Mouse (Mus musculus) forebrain, embryonic 14.5 days (tissue): ENCODE data around the gene Selenoi. TPM values are rescaled to one million over a fixed set of nuclear protein-coding genes. Genes with fewer than 3 reads are reported as not detected.
A peak's percentile ranks its signal among the peaks of the same experiment; 100 is the strongest.

ENCODE experiments used
- ATAC-seq: fragments of 200-750 bp; cut with Nextera tagmentation; 2 replicates; pipeline ENCODE4 v1.8.0; 2017; ENCODE audit warnings: mild to moderate bottlenecking, moderate library complexity
- DNase-seq: peaks from one replicate; pipeline ENCODE4 v3.0.0-alpha.2; 2015; ENCODE audit warnings: low spot score
- H3K27ac ChIP-seq: fragments of 300-500 bp; sonication (generic); 2 replicates; pipeline ENCODE4 v1.5.1; 2014; ENCODE audit warnings: low read depth, mild to moderate bottlenecking, control low read depth, low read length, moderate library complexity
- H3K27me3 ChIP-seq: fragments of 300-500 bp; sonication (generic); replicated peaks from 2 replicates; pipeline ENCODE4 v1.6.1; 2014; ENCODE audit warnings: low read length, control low read depth, mixed read lengths; ENCODE audit not compliant: control insufficient read depth, insufficient read depth
- H3K36me3 ChIP-seq: fragments of 300-500 bp; sonication (generic); 2 replicates; pipeline ENCODE4 v1.6.1; 2014; ENCODE audit warnings: low read length, control low read depth; ENCODE audit not compliant: control insufficient read depth, insufficient read depth
- H3K4me1 ChIP-seq: fragments of 300-500 bp; sonication (generic); 2 replicates; pipeline ENCODE4 v1.6.1; 2014; ENCODE audit warnings: antibody characterized with exemption, low read length, control low read depth; ENCODE audit not compliant: control insufficient read depth, insufficient read depth
- H3K4me2 ChIP-seq: fragments of 300-500 bp; sonication (generic); 2 replicates; pipeline ENCODE4 v1.6.1; 2014; ENCODE audit warnings: mild to moderate bottlenecking, control low read depth, low read length
- H3K4me3 ChIP-seq: fragments of 300-500 bp; sonication (generic); 2 replicates; pipeline ENCODE4 v1.5.1; 2014; ENCODE audit warnings: low read depth, low read length, control low read depth
- H3K9ac ChIP-seq: fragments of 300-500 bp; sonication (generic); 2 replicates; pipeline ENCODE4 v1.6.1; 2014; ENCODE audit warnings: mild to moderate bottlenecking, low read length, control low read depth, moderate library complexity
- H3K9me3 ChIP-seq: fragments of 300-500 bp; sonication (generic); replicated peaks from 2 replicates; pipeline ENCODE4 v1.6.1; 2016; ENCODE audit warnings: low read length, control low read depth, mixed read lengths; ENCODE audit not compliant: control insufficient read depth
- WGBS: fragments of 180-500 bp; shearing (Covaris S2); extraction: QIAGEN DNeasy Blood & Tissue Kit; methylation state at CpG from one replicate; pipeline ENCODE4 v1.1.7; 2014; 5-methylcytosine and 5-hydroxymethylcytosine counted together
- polyA plus RNA-seq: library from polyadenylated mRNA; unstranded; fragments of >200 nt; fragmentation: Nextera tagmentation; extraction: Ambion mirVana; gene quantifications from 2 replicates; pipeline ENCODE4 v1.2.1, GENCODE M21; 2014

Selenoi gene
- polyA plus RNA-seq, 1 experiment from 2014 or later: 24.2 TPM

GRCm38 (mm10) chr5:30243741-30244140 lies 11.4 kb downstream of the Selenoi start:
- DNase-seq (peak; percentile 48), ATAC-seq (no peak)
- H3K4me3 ChIP-seq: no peak overlapping the region
- H3K27ac ChIP-seq: no peak overlapping the region
- no peaks in the 10 kb centered on the region for H3K4me1 ChIP-seq
- WGBS: 64% methylated on average over 9 of the region's 9 CpGs
- no peak overlapping the region for H3K4me2 ChIP-seq
- no peaks in the 10 kb centered on the region for H3K27me3 ChIP-seq
- H3K9me3 ChIP-seq: no peaks in the 10 kb centered on the region
- H3K9ac ChIP-seq: no peak overlapping the region
- H3K36me3 ChIP-seq: peaks cover under 1% of the 10 kb centered on the region; the same call in 1 of the 2 replicates

GRCm38 (mm10) chr5:30245861-30246416 lies 13.6 kb downstream of the Selenoi start:
- 94% methylated on average over 9 of the region's 9 CpGs for WGBS
- H3K4me2 ChIP-seq: no peak overlapping the region

GRCm38 (mm10) chr5:30247666-30248065 lies 15.3 kb downstream of the Selenoi start:
- no peaks in the 10 kb centered on the region for H3K4me1 ChIP-seq
- no peak overlapping the region for H3K9ac ChIP-seq
- WGBS: 97% methylated on average over 1 of the region's 1 CpGs
- H3K4me3 ChIP-seq: no peak overlapping the region
- no peak overlapping the region for H3K4me2 ChIP-seq
- no peaks in the 10 kb centered on the region for H3K9me3 ChIP-seq
- H3K27me3 ChIP-seq: no peaks in the 10 kb centered on the region
- no peak for ATAC-seq
- peaks cover 21% of the 10 kb centered on the region for H3K36me3 ChIP-seq
- DNase-seq: no peak
- no peak overlapping the region for H3K27ac ChIP-seq

More at GRCm38 (mm10) chr5:30245861-30246416, 13.6 kb downstream of the Selenoi start:
- no peak overlapping the region for H3K9ac ChIP-seq
- H3K4me3 ChIP-seq: no peak overlapping the region
- H3K27me3 ChIP-seq: no peaks in the 10 kb centered on the region
- no peaks in the 10 kb centered on the region for H3K9me3 ChIP-seq
- H3K27ac ChIP-seq: no peak overlapping the region
- H3K4me1 ChIP-seq: no peaks in the 10 kb centered on the region
- H3K36me3 ChIP-seq: peaks cover 12% of the 10 kb centered on the region
- no peak for DNase-seq
- no peak for ATAC-seq

- whole genome bisulfite sequencing: 90% methylated on average over 12 of the region's 12 CpGs
- H3K4me2 ChIP-seq: no peak overlapping the region
- H3K9ac ChIP-seq: no peak overlapping the region
- no peaks in the 10 kb centered on the region for H3K4me1 ChIP-seq
- no peaks in the 10 kb centered on the region for H3K9me3 ChIP-seq
- peaks cover 59% of the 10 kb centered on the region for H3K36me3 ChIP-seq
- DNase-seq (no peak), ATAC-seq (no peak)
- H3K27me3 ChIP-seq: no peaks in the 10 kb centered on the region
- H3K4me3 ChIP-seq: no peak overlapping the region
- H3K27ac ChIP-seq: no peak overlapping the region
These were observed 23.4 kb downstream of the Selenoi start for GRCm38 (mm10) chr5:30255567-30256354.

GRCm38 (mm10) chr5:30258776-30259175 lies 26.4 kb downstream of the Selenoi start:
- H3K4me3 ChIP-seq: no peak overlapping the region
- H3K4me1 ChIP-seq: no peaks in the 10 kb centered on the region
- no peak overlapping the region for H3K4me2 ChIP-seq
- H3K9me3 ChIP-seq: no peaks in the 10 kb centered on the region
- H3K36me3 ChIP-seq: peaks cover 54% of the 10 kb centered on the region
- H3K27ac ChIP-seq: no peak overlapping the region
- DNase-seq (no peak), ATAC-seq (no peak)
- H3K27me3 ChIP-seq: no peaks in the 10 kb centered on the region
- H3K9ac ChIP-seq: no peak overlapping the region
- 95% methylated on average over 7 of the region's 7 CpGs for WGBS

- H3K9ac ChIP-seq: no peak overlapping the region
- peaks cover 25% of the 10 kb centered on the region for H3K36me3 ChIP-seq
- ATAC-seq (no peak), DNase-seq (peak; percentile 30)
- H3K9me3 ChIP-seq: no peaks in the 10 kb centered on the region
- no peak overlapping the region for H3K4me3 ChIP-seq
- no peak overlapping the region for H3K4me2 ChIP-seq
- H3K4me1 ChIP-seq: no peaks in the 10 kb centered on the region
- H3K27ac ChIP-seq: no peak overlapping the region
- H3K27me3 ChIP-seq: no peaks in the 10 kb centered on the region
- 80% methylated on average over 11 of the region's 11 CpGs for WGBS
These were observed 38.3 kb downstream of the Selenoi start for GRCm38 (mm10) chr5:30270571-30271190.

- Histone ChIP-seq H3K4me1 (no peaks in the 10 kb centered on the region), H3K27ac (no peak overlapping the region), H3K9me3 (no peaks in the 10 kb centered on the region), H3K4me3 (no peak overlapping the region), H3K36me3 (peaks cover 16% of the 10 kb centered on the region), H3K4me2 (no peak overlapping the region), H3K27me3 (no peaks in the 10 kb centered on the region), H3K9ac (no peak overlapping the region)
- 95% methylated on average over 11 of the region's 11 CpGs for WGBS
- DNase-seq: no peak
- no peak for ATAC-seq
These were observed 39.4 kb downstream of the Selenoi start for GRCm38 (mm10) chr5:30271599-30272281.

- H3K27me3 ChIP-seq: no peaks in the 10 kb centered on the region
- ATAC-seq (no peak), DNase-seq (no peak)
- H3K9ac ChIP-seq: no peak overlapping the region
- 0 out of 2 replicates have a peak, but pooled peaks cover 3% of the 10 kb centered on the region for H3K36me3 ChIP-seq
- no peaks in the 10 kb centered on the region for H3K9me3 ChIP-seq
- no peak overlapping the region for H3K27ac ChIP-seq
- 91% methylated on average over 2 of the region's 2 CpGs for WGBS
- no peaks in the 10 kb centered on the region for H3K4me1 ChIP-seq
- no peak overlapping the region for H3K4me3 ChIP-seq
- no peak overlapping the region for H3K4me2 ChIP-seq
These were observed 44.0 kb downstream of the Selenoi start for GRCm38 (mm10) chr5:30276361-30276760.
